Mouse (Mus musculus): ENCODE measurements around the gene Tchp. TPM values are rescaled to one million over a fixed set of nuclear protein-coding genes. Genes with fewer than 3 reads are reported as not detected.

The Tchp gene
- total RNA-seq, 1 experiment = 20.6 TPM

GRCm38 (mm10) chr5:114696939-114697338 is 10.6 kb upstream of the Tchp start:
- Histone ChIP-seq H3K36me3 (ENCODE audit: control insufficient read depth, insufficient read depth, low read length, poor library complexity, severe bottlenecking) (no peaks in the 10 kb centered on the region), H3K4me3 (ENCODE audit: insufficient read depth in 1 of 2, low read depth in 1 of 2, low read length in 2 of 2, poor library complexity in 1 of 2, severe bottlenecking in 1 of 2) (peak overlapping the region; percentile 39 to 40; a peak in 3 of 4 replicates), H3K27ac (ENCODE audit: insufficient read depth, low read depth, low read length, poor library complexity, severe bottlenecking) (no peak overlapping the region), H3K9me3 (ENCODE audit: control insufficient read depth, insufficient read depth, low read depth, low read length) (no peaks in the 10 kb centered on the region), H3K9ac (ENCODE audit: insufficient read depth, low read depth, low read length, poor library complexity, severe bottlenecking) (peak overlapping the region; percentile 50; the same call in 1 of the 2 replicates), H3K4me1 (ENCODE audit: control insufficient read depth in 2 of 2, insufficient read depth in 2 of 2, low read length in 2 of 2, poor library complexity in 1 of 2) (peaks cover 1 to 12% of the 10 kb centered on the region in 2 experiments; a peak in 2 of 4 replicates)
- in situ Hi-C loops (cut with MboI; ENCODE audit: low sequenced_read_pairs in 2 of 2, unreplicated experiment in 2 of 2) = no loop called here
- no peak for TF ChIP-seq HCFC1 (IDR thresholded peaks at IDR 0.05; ENCODE audit: borderline replicate concordance, insufficient read depth, low read length)
- no peak for TF ChIP-seq ZC3H11A (IDR thresholded peaks at IDR 0.05; ENCODE audit: borderline replicate concordance, low read depth, low read length)
- TF ChIP-seq MAFK (IDR thresholded peaks at IDR 0.05; ENCODE audit: insufficient read depth, low read depth, low read length) = no peak
- TF ChIP-seq ZNF384 (IDR thresholded peaks at IDR 0.05; ENCODE audit: low read depth, low read length) = no peak
- TF ChIP-seq CHD2 (IDR thresholded peaks at IDR 0.05; ENCODE audit: low read depth, low read length) = no peak
- DNase-seq (ENCODE audit: low read depth, low spot score) = peak; percentile 92

- Histone ChIP-seq H3K9me3 (ENCODE audit: control insufficient read depth, insufficient read depth, low read depth, low read length) (no peaks in the 10 kb centered on the region), H3K4me1 (ENCODE audit: control insufficient read depth in 2 of 2, insufficient read depth in 2 of 2, low read length in 2 of 2, poor library complexity in 1 of 2) (peaks cover 1 to 11% of the 10 kb centered on the region in 2 experiments; a peak in 2 of 4 replicates), H3K36me3 (ENCODE audit: control insufficient read depth, insufficient read depth, low read length, poor library complexity, severe bottlenecking) (no peaks in the 10 kb centered on the region), H3K27ac (ENCODE audit: insufficient read depth, low read depth, low read length, poor library complexity, severe bottlenecking) (no peak overlapping the region), H3K4me3 (ENCODE audit: insufficient read depth in 1 of 2, low read depth in 1 of 2, low read length in 2 of 2, poor library complexity in 1 of 2, severe bottlenecking in 1 of 2) (no peak overlapping the region), H3K9ac (ENCODE audit: insufficient read depth, low read depth, low read length, poor library complexity, severe bottlenecking) (peak overlapping the region; percentile 5; the same call in 1 of the 2 replicates)
- TF ChIP-seq CHD2 (IDR thresholded peaks at IDR 0.05; ENCODE audit: low read depth, low read length) (no peak), ZC3H11A (IDR thresholded peaks at IDR 0.05; ENCODE audit: borderline replicate concordance, low read depth, low read length) (no peak), MAFK (IDR thresholded peaks at IDR 0.05; ENCODE audit: insufficient read depth, low read depth, low read length) (no peak), ZNF384 (IDR thresholded peaks at IDR 0.05; ENCODE audit: low read depth, low read length) (no peak)
- in situ Hi-C loops (cut with MboI; ENCODE audit: low sequenced_read_pairs in 2 of 2, unreplicated experiment in 2 of 2) = no loop called here
- no peak for DNase-seq (ENCODE audit: low read depth, low spot score)
Measured at GRCm38 (mm10) chr5:114698044-114698746, 9.4 kb upstream of the Tchp start.

GRCm38 (mm10) chr5:114699015-114699414 is 8.5 kb upstream of the Tchp start:
- Histone ChIP-seq H3K4me1 (ENCODE audit: control insufficient read depth in 2 of 2, insufficient read depth in 2 of 2, low read length in 2 of 2, poor library complexity in 1 of 2) (peaks cover 1 to 11% of the 10 kb centered on the region in 2 experiments; a peak in 2 of 4 replicates), H3K27ac (ENCODE audit: insufficient read depth, low read depth, low read length, poor library complexity, severe bottlenecking) (peak overlapping the region; percentile 56), H3K4me3 (ENCODE audit: insufficient read depth in 1 of 2, low read depth in 1 of 2, low read length in 2 of 2, poor library complexity in 1 of 2, severe bottlenecking in 1 of 2) (peak overlapping the region; percentile 44 to 54), H3K36me3 (ENCODE audit: control insufficient read depth, insufficient read depth, low read length, poor library complexity, severe bottlenecking) (no peaks in the 10 kb centered on the region), H3K9me3 (ENCODE audit: control insufficient read depth, insufficient read depth, low read depth, low read length) (no peaks in the 10 kb centered on the region), H3K9ac (ENCODE audit: insufficient read depth, low read depth, low read length, poor library complexity, severe bottlenecking) (peak overlapping the region; percentile 68)
- TF ChIP-seq ZC3H11A (IDR thresholded peaks at IDR 0.05; ENCODE audit: borderline replicate concordance, low read depth, low read length) (no peak), HCFC1 (IDR thresholded peaks at IDR 0.05; ENCODE audit: borderline replicate concordance, insufficient read depth, low read length) (no peak), ZNF384 (IDR thresholded peaks at IDR 0.05; ENCODE audit: low read depth, low read length) (no peak), CHD2 (IDR thresholded peaks at IDR 0.05; ENCODE audit: low read depth, low read length) (no peak), MAFK (IDR thresholded peaks at IDR 0.05; ENCODE audit: insufficient read depth, low read depth, low read length) (no peak)
- DNase-seq (ENCODE audit: low read depth, low spot score) = no peak
- in situ Hi-C loops (cut with MboI; ENCODE audit: low sequenced_read_pairs in 2 of 2, unreplicated experiment in 2 of 2) = no loop called here

GRCm38 (mm10) chr5:114702403-114703392 is 4.9 kb upstream of the Tchp start:
- H3K27ac ChIP-seq (ENCODE audit: insufficient read depth, low read depth, low read length, poor library complexity, severe bottlenecking) = no peak overlapping the region
- TF ChIP-seq ZNF384 (IDR thresholded peaks at IDR 0.05; ENCODE audit: low read depth, low read length) = no peak
- TF ChIP-seq ZC3H11A (IDR thresholded peaks at IDR 0.05; ENCODE audit: borderline replicate concordance, low read depth, low read length) = peak; percentile 31; the same call in 1 of the 2 replicates
- H3K4me1 ChIP-seq (ENCODE audit: control insufficient read depth in 2 of 2, insufficient read depth in 2 of 2, low read length in 2 of 2, poor library complexity in 1 of 2) = peaks cover 0 to 9% of the 10 kb centered on the region in 2 experiments; a peak in 1 of 4 replicates
- H3K4me3 ChIP-seq (ENCODE audit: insufficient read depth in 1 of 2, low read depth in 1 of 2, low read length in 2 of 2, poor library complexity in 1 of 2, severe bottlenecking in 1 of 2) = no peak overlapping the region
- H3K36me3 ChIP-seq (ENCODE audit: control insufficient read depth, insufficient read depth, low read length, poor library complexity, severe bottlenecking) = no peaks in the 10 kb centered on the region
- in situ Hi-C loops (cut with MboI; ENCODE audit: low sequenced_read_pairs in 2 of 2, unreplicated experiment in 2 of 2) = no loop called here
- DNase-seq (ENCODE audit: low read depth, low spot score) = no peak
- no peaks in the 10 kb centered on the region for H3K9me3 ChIP-seq (ENCODE audit: control insufficient read depth, insufficient read depth, low read depth, low read length)
- no peak overlapping the region for H3K9ac ChIP-seq (ENCODE audit: insufficient read depth, low read depth, low read length, poor library complexity, severe bottlenecking)

All from ES-E14 (cell line).